Mouse (Mus musculus) forebrain, embryonic 11.5 days (tissue): ENCODE data around the gene A26c2. TPM values are rescaled to one million over a fixed set of nuclear protein-coding genes. Genes with fewer than 3 reads are reported as not detected.

Experiments
- ATAC-seq: fragments of 200-750 bp; cut with Nextera tagmentation; replicated peaks from 2 replicates; pipeline ENCODE4 v1.8.0; 2017; ENCODE audit warnings: moderate TSS enrichment; ENCODE audit not compliant: low FRiP score
- DNase-seq: peaks from one replicate; pipeline ENCODE4 v3.0.0-alpha.2; 2017; ENCODE audit warnings: low spot score
- H3K27ac ChIP-seq: fragments of 300-500 bp; sonication (generic); 2 replicates; pipeline ENCODE4 v1.5.1; 2014; ENCODE audit warnings: low read depth, low read length
- H3K27me3 ChIP-seq: fragments of 300-500 bp; sonication (generic); 2 replicates; pipeline ENCODE4 v1.6.1; 2014; ENCODE audit warnings: mild to moderate bottlenecking, low read length, mixed read lengths; ENCODE audit not compliant: control insufficient read depth, insufficient read depth
- H3K36me3 ChIP-seq: fragments of 300-500 bp; sonication (generic); 2 replicates; pipeline ENCODE4 v1.6.1; 2014; ENCODE audit warnings: mild to moderate bottlenecking, low read length, moderate library complexity, mixed read lengths; ENCODE audit not compliant: control insufficient read depth, insufficient read depth
- H3K4me1 ChIP-seq: fragments of 300-500 bp; sonication (generic); replicated peaks from 2 replicates; pipeline ENCODE4 v1.6.1; 2014; ENCODE audit warnings: low read length, mixed read lengths; ENCODE audit not compliant: control insufficient read depth, insufficient read depth
- H3K4me2 ChIP-seq: fragments of 300-500 bp; sonication (generic); 2 replicates; pipeline ENCODE4 v1.6.1; 2014; ENCODE audit warnings: low read depth, mild to moderate bottlenecking, low read length, moderate library complexity, mixed read lengths; ENCODE audit not compliant: severe bottlenecking
- H3K4me3 ChIP-seq: fragments of 300-500 bp; sonication (generic); 2 replicates; pipeline ENCODE4 v1.5.1; 2014; ENCODE audit warnings: low read depth, low read length
- H3K9ac ChIP-seq: fragments of 300-500 bp; sonication (generic); 2 replicates; pipeline ENCODE4 v1.6.1; 2014; ENCODE audit warnings: low read length
- H3K9me3 ChIP-seq: fragments of 300-500 bp; sonication (generic); 2 replicates; pipeline ENCODE4 v1.6.1; 2016; ENCODE audit warnings: low read length, mixed read lengths; ENCODE audit not compliant: control insufficient read depth
- WGBS: fragments of 180-500 bp; shearing (Covaris S2); extraction: QIAGEN DNeasy Blood & Tissue Kit; methylation state at CpG from one replicate; pipeline ENCODE4 v1.1.7; 2014; 5-methylcytosine and 5-hydroxymethylcytosine counted together
- polyA plus RNA-seq: library from polyadenylated mRNA; unstranded; fragments of >200 nt; fragmentation: Nextera tagmentation; extraction: Ambion mirVana; gene quantifications from 2 replicates; pipeline ENCODE4 v1.2.1, GENCODE M21; 2014

Gene A26c2
- polyA plus RNA-seq, result not detected in 2 replicates

- Histone ChIP-seq H3K4me3 (no peak within 1 kb of the TSS), H3K9ac (no peak within 1 kb of the TSS), H3K27ac (no peak within 1 kb of the TSS), H3K4me2 (no peak within 1 kb of the TSS), H3K9me3 (no peaks in the 10 kb centered on the region), H3K4me1 (no peaks in the 10 kb centered on the region), H3K27me3 (no peaks in the 10 kb centered on the region), H3K36me3 (no peaks in the 10 kb centered on the region)
- ATAC-seq, result no peak
- DNase-seq, result no peak
- 77% methylated on average over 7 of the region's 7 CpGs for WGBS
These were observed at the start of gene A26c2 for GRCm38 (mm10) chr7:62823573-62823972. Gene A26c2 (minus strand): TSS chr7:62823673.

- Histone ChIP-seq H3K9ac (no peak overlapping the region), H3K4me3 (no peak overlapping the region), H3K27ac (no peak overlapping the region), H3K4me2 (no peak overlapping the region), H3K36me3 (no peaks in the 10 kb centered on the region), H3K9me3 (no peaks in the 10 kb centered on the region; the same call in 1 of the 2 replicates), H3K4me1 (no peaks in the 10 kb centered on the region), H3K27me3 (no peaks in the 10 kb centered on the region)
- no peak for DNase-seq
- ATAC-seq, result no peak
These were observed 28.0 kb upstream of the A26c2 start for GRCm38 (mm10) chr7:62851471-62851870.
